ENCODE assay signal across 22 mouse cellular contexts in the genomic region with DNA sequence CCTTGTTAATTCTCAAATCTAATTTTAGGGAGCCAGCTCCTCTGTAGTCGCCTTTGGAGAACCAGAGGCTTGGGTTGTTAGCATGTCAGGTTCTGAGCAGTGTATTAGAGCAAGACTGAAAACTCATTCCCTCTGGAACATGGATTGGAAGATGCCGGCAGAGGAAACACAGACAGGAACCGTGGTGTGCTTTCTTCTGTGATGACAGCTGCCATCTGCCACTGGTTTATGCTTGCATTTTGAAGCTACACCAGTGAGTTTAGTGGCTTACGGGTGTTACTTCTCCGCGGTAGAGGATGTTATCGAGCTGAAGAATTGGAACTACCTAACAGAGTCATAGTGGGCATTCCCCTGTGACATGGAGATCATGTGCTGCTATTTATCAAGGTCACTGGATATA.
A peak's percentile ranks its signal among the peaks of the same experiment; 100 is the strongest.
DNase-seq lines count a peak whose midpoint lies in the region; ATAC-seq and TF ChIP-seq lines count a peak whose summit lies in the region.
"Had no signal": no experiment of that assay in that cellular context is flagged by ENCODE, and none has a peak within 500 bp of the region (broad histone marks: within the 10 kb centered on the region; RNA-seq: fewer than 3 reads in every experiment).

No protein-coding gene starts in this region.

- no peaks in the 10 kb centered on the region for H3K36me3 ChIP-seq in forebrain, postnatal 0 days (ENCODE audit: insufficient read depth)
- H3K36me3 ChIP-seq in forebrain, embryonic 13.5 days (ENCODE audit: poor library complexity, severe bottlenecking): peaks cover 18% of the 10 kb centered on the region
- peaks cover 2% of the 10 kb centered on the region; the same call in 1 of the 2 replicates for H3K36me3 ChIP-seq in heart, embryonic 16.5 days (ENCODE audit: control insufficient read depth, insufficient read depth)
- peaks cover 5% of the 10 kb centered on the region; the same call in 1 of the 2 replicates for H3K36me3 ChIP-seq in heart, embryonic 12.5 days
- H3K36me3 ChIP-seq: G1E had no signal

- H3K4me2 ChIP-seq in forebrain, postnatal 0 days (ENCODE audit: low read depth): no peak overlapping the region
- H3K4me2 ChIP-seq in forebrain, embryonic 13.5 days: no peak overlapping the region
- H3K4me2 ChIP-seq in heart, embryonic 16.5 days (ENCODE audit: low read depth, low read length): no peak overlapping the region
- no peak overlapping the region for H3K4me2 ChIP-seq in heart, embryonic 12.5 days
- H3K4me2 ChIP-seq: embryonic facial prominence, embryonic 12.5 days; forebrain, embryonic 12.5 days; heart, embryonic 13.5 days; hindbrain, embryonic 15.5 days; kidney, embryonic 15.5 days had no signal

- 17% methylated on average over 7 of the region's 7 CpGs for WGBS in cerebellum, adult 2 months
- WGBS in forebrain, postnatal 0 days: 64% methylated on average over 7 of the region's 7 CpGs
- whole genome bisulfite sequencing in forebrain, embryonic 13.5 days: 93% methylated on average over 7 of the region's 7 CpGs
- WGBS in heart, embryonic 16.5 days: 76% methylated on average over 7 of the region's 7 CpGs
- 86% methylated on average over 7 of the region's 7 CpGs for WGBS in heart, embryonic 12.5 days

- no peak overlapping the region for H3K9ac ChIP-seq in forebrain, postnatal 0 days
- H3K9ac ChIP-seq in forebrain, embryonic 13.5 days: no peak overlapping the region
- no peak overlapping the region for H3K9ac ChIP-seq in heart, embryonic 16.5 days (ENCODE audit: low read length)
- H3K9ac ChIP-seq in heart, embryonic 12.5 days: no peak overlapping the region
- H3K9ac ChIP-seq: embryonic facial prominence, embryonic 12.5 days; forebrain, embryonic 12.5 days; heart, embryonic 13.5 days; hindbrain, embryonic 15.5 days; kidney, embryonic 15.5 days had no signal

- H3K27me3 ChIP-seq in cerebellum, adult 2 months (ENCODE audit: control insufficient read depth, insufficient read depth, low read length): no peaks in the 10 kb centered on the region
- H3K27me3 ChIP-seq in forebrain, postnatal 0 days (ENCODE audit: insufficient read depth, low read length): no peaks in the 10 kb centered on the region
- no peaks in the 10 kb centered on the region; the same call in 1 of the 2 replicates for H3K27me3 ChIP-seq in forebrain, embryonic 13.5 days
- no peaks in the 10 kb centered on the region for H3K27me3 ChIP-seq in heart, embryonic 16.5 days (ENCODE audit: control insufficient read depth, insufficient read depth, low read length)
- H3K27me3 ChIP-seq in heart, embryonic 12.5 days (replicated peaks): no peaks in the 10 kb centered on the region
- H3K27me3 ChIP-seq: embryonic facial prominence, embryonic 12.5 days; heart, embryonic 13.5 days; hindbrain, embryonic 15.5 days; kidney, embryonic 15.5 days had no signal

- H3K4me1 ChIP-seq in cerebellum, adult 2 months (ENCODE audit: control insufficient read depth, insufficient read depth, low read length): peaks cover 35% of the 10 kb centered on the region
- 0 out of 2 replicates have a peak, but pooled peaks cover 4% of the 10 kb centered on the region for H3K4me1 ChIP-seq in forebrain, postnatal 0 days (ENCODE audit: insufficient read depth)
- peaks cover 27% of the 10 kb centered on the region for H3K4me1 ChIP-seq in forebrain, embryonic 13.5 days
- peaks cover 47% of the 10 kb centered on the region for H3K4me1 ChIP-seq in heart, embryonic 16.5 days (ENCODE audit: control insufficient read depth, insufficient read depth, low read length)
- H3K4me1 ChIP-seq in heart, embryonic 12.5 days (replicated peaks): peaks cover 44% of the 10 kb centered on the region

- H3K4me3 ChIP-seq in cerebellum, adult 2 months (replicated peaks; ENCODE audit: insufficient read depth, low read depth, low read length): no peak overlapping the region
- H3K4me3 ChIP-seq in forebrain, postnatal 0 days (ENCODE audit: low read depth, low read length): no peak overlapping the region
- H3K4me3 ChIP-seq in forebrain, embryonic 13.5 days: no peak overlapping the region
- no peak overlapping the region for H3K4me3 ChIP-seq in heart, embryonic 16.5 days (ENCODE audit: low read length)
- H3K4me3 ChIP-seq in heart, embryonic 12.5 days: no peak overlapping the region
- H3K4me3 ChIP-seq: embryonic facial prominence, embryonic 12.5 days; forebrain, embryonic 12.5 days; heart, embryonic 13.5 days; hindbrain, embryonic 15.5 days; kidney, embryonic 15.5 days had no signal

- peak overlapping the region; percentile 8 for H3K27ac ChIP-seq in cerebellum, adult 2 months (ENCODE audit: insufficient read depth, low read length)
- no peak overlapping the region for H3K27ac ChIP-seq in forebrain, postnatal 0 days (ENCODE audit: low read depth, low read length)
- H3K27ac ChIP-seq in forebrain, embryonic 13.5 days: no peak overlapping the region
- peak overlapping the region; percentile 56 for H3K27ac ChIP-seq in heart, embryonic 16.5 days (ENCODE audit: low read length)
- no peak overlapping the region; the same call in 1 of the 2 replicates for H3K27ac ChIP-seq in heart, embryonic 12.5 days (ENCODE audit: poor library complexity, severe bottlenecking)
- H3K27ac ChIP-seq: embryonic facial prominence, embryonic 12.5 days; forebrain, embryonic 12.5 days; heart, embryonic 13.5 days; hindbrain, embryonic 15.5 days; kidney, embryonic 15.5 days had no signal

- no peak for TF ChIP-seq POLR2A in cerebellum, adult 2 months (IDR thresholded peaks at IDR 0.05; ENCODE audit: borderline replicate concordance, insufficient read depth, low read length)

- peak in 1 of 2 experiments; percentile 60 for DNase-seq in cerebellum, adult 2 months
- no peak for DNase-seq in cerebellum, postnatal 36 days
- peak; percentile 44 for DNase-seq in forebrain, postnatal 0 days
- DNase-seq in left cerebral cortex, adult 18-20 months (ENCODE audit: low spot score in 2 of 2): no peak
- DNase-seq: adrenal gland, adult 8-10 months; adrenal gland, postnatal 36 days; B cell, adult 2 months; cerebellum, adult 11-12 months; cerebellum, postnatal 14 days; gastrocnemius, postnatal 36 days; kidney, adult 2 months had no signal

- no peak for TF ChIP-seq CTCF in cerebellum, adult 2 months (IDR thresholded peaks at IDR 0.05; ENCODE audit: borderline replicate concordance, insufficient read depth, low read depth, low read length)
- TF ChIP-seq CTCF in forebrain, postnatal 0 days (IDR thresholded peaks at IDR 0.05; ENCODE audit: low read depth): no peak

- peak; percentile 50; the same call in 1 of the 2 replicates for ATAC-seq in forebrain, postnatal 0 days
- no peak for ATAC-seq in forebrain, embryonic 13.5 days
- ATAC-seq in heart, embryonic 16.5 days (replicated peaks; ENCODE audit: extremely low read depth, insufficient read depth, low FRiP score): no peak
- no peak for ATAC-seq in heart, embryonic 12.5 days (ENCODE audit: insufficient number of reproducible peaks, low FRiP score)
- ATAC-seq: CD4-positive, CD25-positive, alpha-beta regulatory T cell, adult 4 months; intestine, embryonic 16.5 days had no signal

- no peaks in the 10 kb centered on the region for H3K9me3 ChIP-seq in forebrain, postnatal 0 days (ENCODE audit: low read length)
- H3K9me3 ChIP-seq in forebrain, embryonic 13.5 days (replicated peaks): peaks cover 9% of the 10 kb centered on the region; the same call in 1 of the 2 replicates
- H3K9me3 ChIP-seq in heart, embryonic 16.5 days (replicated peaks; ENCODE audit: control insufficient read depth, low read length): peaks cover 8% of the 10 kb centered on the region
- 0 out of 2 replicates have a peak, but pooled peaks cover 4% of the 10 kb centered on the region for H3K9me3 ChIP-seq in heart, embryonic 12.5 days (replicated peaks)
- H3K9me3 ChIP-seq: embryonic facial prominence, embryonic 12.5 days; hindbrain, embryonic 15.5 days; kidney, embryonic 15.5 days had no signal

Comparison
In these comparisons a context has a peak if more than half of its experiments do, and no peak if none do; other contexts are left out.
1. H3K27ac ChIP-seq: peak in cerebellum, adult 2 months (single experiment) and heart, embryonic 16.5 days (single experiment); none in forebrain, postnatal 0 days (single experiment), forebrain, embryonic 13.5 days (single experiment) and heart, embryonic 12.5 days (single experiment).